Mouse (Mus musculus) small intestine, adult 2 months (tissue): ENCODE results near the gene Klhl36.

Experiments
- CTCF ChIP-seq: fragments of 200-500 bp; IDR thresholded peaks from 2 replicates; pipeline ENCODE4 v1.5.1; 2012; ENCODE audit warnings: low read depth, mild to moderate bottlenecking, control low read depth, inconsistent platforms, low read length, moderate library complexity, mixed read lengths; ENCODE audit not compliant: insufficient replicate concordance, insufficient read length; ENCODE audit errors: extremely low read depth
- POLR2A ChIP-seq: fragments of 200-500 bp; IDR thresholded peaks from 2 replicates; pipeline ENCODE4 v1.6.1; 2012; ENCODE audit warnings: low read depth, mild to moderate bottlenecking, control low read depth, inconsistent platforms, low read length, moderate library complexity

DNA sequence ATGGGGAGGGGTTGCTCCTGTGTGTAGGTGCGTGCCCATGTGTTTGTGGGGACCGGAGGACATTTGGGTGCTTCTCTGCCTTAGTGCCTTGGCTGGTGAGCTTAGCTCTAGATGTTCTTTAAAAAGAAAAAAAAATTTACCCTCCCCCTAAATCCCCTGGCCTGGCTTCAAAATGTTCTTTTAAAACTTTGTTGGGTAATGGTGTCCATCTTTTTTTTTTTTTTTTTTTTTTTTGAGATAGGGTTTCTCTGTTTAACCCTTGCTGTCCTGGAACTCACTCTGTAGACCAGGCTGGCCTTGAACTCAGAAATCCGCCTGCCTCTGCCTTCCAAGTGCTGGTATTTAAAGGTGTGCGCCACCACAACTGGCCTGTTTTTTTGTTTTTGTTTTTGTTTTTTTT lies 53.2 kb downstream of the Klhl36 start:
- TF ChIP-seq POLR2A (no peak), CTCF (no peak)
